Mouse (Mus musculus) midbrain, embryonic 11.5 days (tissue): ENCODE results near the gene Ldb2. TPM values are rescaled to one million over a fixed set of nuclear protein-coding genes. Genes with fewer than 3 reads are reported as not detected.

ENCODE experiments used
- ATAC-seq: fragments of 200-750 bp; cut with Nextera tagmentation; 2 replicates; pipeline ENCODE4 v1.8.0; 2017; ENCODE audit warnings: moderate TSS enrichment, moderate library complexity; ENCODE audit not compliant: low FRiP score
- DNase-seq: peaks from one replicate; pipeline ENCODE4 v3.0.0; 2015; ENCODE audit warnings: low spot score; ENCODE audit errors: missing footprints
- H3K27ac ChIP-seq: fragments of 300-500 bp; sonication (generic); 2 replicates; pipeline ENCODE4 v1.5.1; 2014; ENCODE audit warnings: low read depth, low read length
- H3K27me3 ChIP-seq: fragments of 300-500 bp; sonication (generic); 2 replicates; pipeline ENCODE4 v1.6.1; 2014; ENCODE audit warnings: mild to moderate bottlenecking, low read length, moderate library complexity, mixed read lengths; ENCODE audit not compliant: control insufficient read depth, insufficient read depth
- H3K36me3 ChIP-seq: fragments of 300-500 bp; sonication (generic); 2 replicates; pipeline ENCODE4 v1.6.1; 2014; ENCODE audit warnings: mild to moderate bottlenecking, low read length, moderate library complexity, mixed read lengths; ENCODE audit not compliant: control insufficient read depth, insufficient read depth
- H3K4me1 ChIP-seq: fragments of 300-500 bp; sonication (generic); 2 replicates; pipeline ENCODE4 v1.6.1; 2014; ENCODE audit warnings: low read length; ENCODE audit not compliant: control insufficient read depth, insufficient read depth
- H3K4me2 ChIP-seq: fragments of 300-500 bp; sonication (generic); 2 replicates; pipeline ENCODE4 v1.6.1; 2014; ENCODE audit warnings: mild to moderate bottlenecking, moderate library complexity
- H3K4me3 ChIP-seq: fragments of 300-500 bp; sonication (generic); 2 replicates; pipeline ENCODE4 v1.5.1; 2014; ENCODE audit warnings: low read depth, low read length
- H3K9ac ChIP-seq: fragments of 300-500 bp; sonication (generic); 2 replicates; pipeline ENCODE4 v1.6.1; 2014; ENCODE audit warnings: low read length
- H3K9me3 ChIP-seq: fragments of 300-500 bp; sonication (generic); 2 replicates; pipeline ENCODE4 v1.6.1; 2016; ENCODE audit warnings: low read length; ENCODE audit not compliant: control insufficient read depth
- WGBS: fragments of 180-500 bp; shearing (Covaris S2); extraction: QIAGEN DNeasy Blood & Tissue Kit; methylation state at CpG from one replicate; pipeline ENCODE4 v1.1.7; 2014; 5-methylcytosine and 5-hydroxymethylcytosine counted together
- polyA plus RNA-seq: library from polyadenylated mRNA; unstranded; fragments of >200 nt; fragmentation: Nextera tagmentation; extraction: Ambion mirVana; gene quantifications from 2 replicates; pipeline ENCODE4 v1.2.1, GENCODE M21; 2014

Ldb2 gene
- polyA plus RNA-seq, 1 experiment from 2014 or later = 15.6 TPM

GRCm38 (mm10) chr5:44505221-44505620 is 294.3 kb downstream of the Ldb2 start:
- Histone ChIP-seq H3K27me3 (no peaks in the 10 kb centered on the region), H3K4me1 (no peaks in the 10 kb centered on the region), H3K9me3 (no peaks in the 10 kb centered on the region), H3K4me3 (no peak overlapping the region), H3K36me3 (no peaks in the 10 kb centered on the region), H3K27ac (no peak overlapping the region), H3K9ac (no peak overlapping the region), H3K4me2 (no peak overlapping the region)
- 95% methylated on average over 5 of the region's 5 CpGs for WGBS
- DNase-seq = no peak
- ATAC-seq = no peak

DNA sequence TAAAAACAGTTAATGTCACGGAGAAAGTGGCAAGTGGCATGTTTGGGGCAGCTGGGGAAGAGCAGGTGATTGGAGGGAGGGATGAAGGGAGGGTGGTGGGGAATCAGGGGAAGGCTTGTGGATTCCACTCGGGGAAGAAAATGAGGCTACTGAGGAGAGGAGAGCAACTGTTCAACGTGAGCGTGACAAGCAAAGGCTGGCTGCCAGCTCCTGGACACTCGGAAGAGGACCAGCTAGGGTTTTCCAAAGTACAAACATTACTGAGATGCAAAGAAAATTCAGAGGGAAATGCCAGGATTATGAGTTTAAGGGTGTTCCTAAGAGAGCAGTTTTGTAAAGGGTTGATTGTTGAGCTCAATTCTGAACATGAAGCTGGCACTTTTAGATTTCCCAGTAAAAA is 294.7 kb downstream of the Ldb2 start:
- Histone ChIP-seq H3K9ac (no peak overlapping the region), H3K4me3 (no peak overlapping the region), H3K4me2 (no peak overlapping the region), H3K27me3 (no peaks in the 10 kb centered on the region), H3K9me3 (no peaks in the 10 kb centered on the region), H3K36me3 (no peaks in the 10 kb centered on the region), H3K4me1 (no peaks in the 10 kb centered on the region), H3K27ac (no peak overlapping the region)
- no peak for DNase-seq
- WGBS = 86% methylated on average over 5 of the region's 5 CpGs
- no peak for ATAC-seq

GRCm38 (mm10) chr5:44498229-44498628 is 301.3 kb downstream of the Ldb2 start:
- DNase-seq (no peak), ATAC-seq (no peak)
- no peaks in the 10 kb centered on the region for H3K36me3 ChIP-seq
- H3K27me3 ChIP-seq = no peaks in the 10 kb centered on the region
- H3K9ac ChIP-seq = no peak overlapping the region
- H3K4me3 ChIP-seq = no peak overlapping the region
- no peak overlapping the region for H3K27ac ChIP-seq
- no peaks in the 10 kb centered on the region for H3K9me3 ChIP-seq
- no peaks in the 10 kb centered on the region for H3K4me1 ChIP-seq
- 88% methylated on average over 1 of the region's 1 CpGs for WGBS
- H3K4me2 ChIP-seq = no peak overlapping the region

GRCm38 (mm10) chr5:44496854-44497253 is 302.6 kb downstream of the Ldb2 start:
- ATAC-seq = no peak
- no peak for DNase-seq
- H3K4me3 ChIP-seq = no peak overlapping the region
- no peaks in the 10 kb centered on the region for H3K4me1 ChIP-seq
- no peak overlapping the region for H3K4me2 ChIP-seq
- no peaks in the 10 kb centered on the region for H3K27me3 ChIP-seq
- no peaks in the 10 kb centered on the region for H3K36me3 ChIP-seq
- 71% methylated on average over 3 of the region's 3 CpGs for WGBS
- H3K9me3 ChIP-seq = no peaks in the 10 kb centered on the region
- H3K9ac ChIP-seq = no peak overlapping the region
- no peak overlapping the region for H3K27ac ChIP-seq

- ATAC-seq = no peak
- no peaks in the 10 kb centered on the region for H3K4me1 ChIP-seq
Observed at GRCm38 (mm10) chr5:44495092-44495491, 304.4 kb downstream of the Ldb2 start.

DNA sequence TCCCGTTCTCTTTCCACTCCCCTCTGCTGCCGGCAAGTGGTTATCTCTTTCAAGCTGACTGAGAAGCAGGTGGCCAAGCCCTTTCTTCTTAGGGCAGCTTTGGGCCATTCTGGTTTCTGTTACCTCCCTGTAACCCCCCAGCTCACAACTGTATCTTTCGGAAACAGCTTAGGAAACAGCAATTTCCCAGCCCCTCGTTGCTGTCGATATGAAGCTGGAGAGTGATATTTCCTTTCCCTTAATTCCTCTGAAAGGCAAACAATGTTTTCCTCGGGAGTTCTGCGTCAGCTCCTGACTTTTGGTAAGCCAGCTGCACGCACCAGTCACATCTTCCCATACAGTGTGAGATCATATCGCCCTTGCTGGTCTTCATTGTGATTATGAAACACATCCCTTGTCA is 305.3 kb downstream of the Ldb2 start:
- Histone ChIP-seq H3K4me1 (no peaks in the 10 kb centered on the region), H3K4me3 (no peak overlapping the region), H3K9ac (no peak overlapping the region), H3K27ac (no peak overlapping the region), H3K36me3 (no peaks in the 10 kb centered on the region), H3K9me3 (no peaks in the 10 kb centered on the region), H3K4me2 (no peak overlapping the region), H3K27me3 (no peaks in the 10 kb centered on the region)
- 71% methylated on average over 9 of the region's 9 CpGs for WGBS
- ATAC-seq (no peak), DNase-seq (no peak)

More at GRCm38 (mm10) chr5:44495092-44495491, 304.4 kb downstream of the Ldb2 start:
- H3K4me3 ChIP-seq = no peak overlapping the region
- no peaks in the 10 kb centered on the region for H3K9me3 ChIP-seq
- H3K9ac ChIP-seq = no peak overlapping the region
- WGBS = 92% methylated on average over 4 of the region's 4 CpGs
- DNase-seq = no peak
- H3K27ac ChIP-seq = no peak overlapping the region
- no peaks in the 10 kb centered on the region for H3K27me3 ChIP-seq
- H3K4me2 ChIP-seq = no peak overlapping the region
- no peaks in the 10 kb centered on the region for H3K36me3 ChIP-seq

DNA sequence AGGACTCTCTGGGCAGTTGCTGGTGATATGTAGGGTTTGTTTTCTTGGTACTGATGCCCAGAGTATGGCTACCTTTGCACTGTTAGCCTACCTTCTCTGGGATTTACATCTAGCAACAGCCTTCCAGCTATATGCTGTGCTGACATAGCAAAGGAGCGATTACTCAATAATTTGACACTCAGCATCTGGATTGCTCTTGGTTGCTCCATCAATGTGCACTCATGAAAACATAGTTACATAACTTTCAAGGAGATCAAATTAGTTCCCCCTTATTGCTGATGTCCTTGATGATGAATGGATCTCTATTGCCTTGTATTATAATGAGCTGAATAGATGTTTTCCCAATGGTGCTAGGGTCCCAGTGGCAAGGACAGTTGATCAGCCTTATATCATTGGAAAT is 308.0 kb downstream of the Ldb2 start:
- no peak overlapping the region for H3K4me2 ChIP-seq
- no peak overlapping the region for H3K4me3 ChIP-seq
- H3K9me3 ChIP-seq = no peaks in the 10 kb centered on the region
- no peak for DNase-seq
- ATAC-seq = no peak
- WGBS = 100% methylated on average over 1 of the region's 1 CpGs
- H3K27ac ChIP-seq = no peak overlapping the region
- H3K4me1 ChIP-seq = no peaks in the 10 kb centered on the region
- H3K27me3 ChIP-seq = no peaks in the 10 kb centered on the region
- no peaks in the 10 kb centered on the region for H3K36me3 ChIP-seq
- H3K9ac ChIP-seq = no peak overlapping the region

- Histone ChIP-seq H3K27me3 (no peaks in the 10 kb centered on the region), H3K36me3 (no peaks in the 10 kb centered on the region), H3K27ac (no peak overlapping the region), H3K9me3 (no peaks in the 10 kb centered on the region), H3K4me3 (no peak overlapping the region), H3K9ac (no peak overlapping the region), H3K4me2 (no peak overlapping the region), H3K4me1 (no peaks in the 10 kb centered on the region)
- ATAC-seq = no peak
- DNase-seq = no peak
- WGBS = 91% methylated on average over 6 of the region's 6 CpGs
Observed at GRCm38 (mm10) chr5:44490462-44490861, 309.0 kb downstream of the Ldb2 start.

DNA sequence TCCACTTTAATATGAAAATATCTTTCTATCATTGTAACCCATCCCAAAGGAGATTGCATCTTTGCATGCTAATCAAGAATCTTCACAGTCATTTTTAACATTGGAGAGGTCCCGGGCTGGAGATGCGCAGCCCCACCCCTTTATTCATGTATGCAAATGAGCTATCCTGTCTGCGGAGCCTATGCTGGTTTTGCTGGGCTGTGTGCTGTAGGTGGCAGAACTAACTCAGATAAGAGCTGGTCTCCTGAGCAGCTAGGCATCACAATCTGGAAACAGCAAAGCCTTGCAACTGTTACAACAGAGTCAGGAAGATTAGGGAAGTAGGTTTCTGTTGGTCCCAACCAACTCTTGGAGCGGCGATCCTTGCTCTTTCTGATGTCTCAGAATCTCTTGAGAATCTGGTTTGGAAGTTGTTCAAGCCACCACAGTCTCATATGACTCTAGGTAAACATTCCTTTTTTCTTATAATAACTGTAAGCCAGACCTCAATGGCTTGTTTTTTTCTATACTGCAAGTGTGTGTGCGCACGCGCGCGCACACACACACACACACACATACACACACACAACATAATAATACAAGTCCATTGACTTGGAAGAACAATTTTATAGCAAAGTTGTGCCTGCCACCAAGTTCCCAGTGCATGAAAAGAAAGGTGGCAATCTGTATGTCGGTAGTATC is 315.9 kb downstream of the Ldb2 start:
- 69% methylated on average over 11 of the region's 11 CpGs for WGBS
- no peaks in the 10 kb centered on the region for H3K9me3 ChIP-seq
- no peak overlapping the region for H3K27ac ChIP-seq
- H3K27me3 ChIP-seq = no peaks in the 10 kb centered on the region
- DNase-seq (peak; percentile 75), ATAC-seq (peak; percentile 94)
- no peak overlapping the region for H3K4me2 ChIP-seq
- H3K9ac ChIP-seq = no peak overlapping the region
- no peaks in the 10 kb centered on the region for H3K4me1 ChIP-seq
- no peaks in the 10 kb centered on the region for H3K36me3 ChIP-seq
- no peak overlapping the region for H3K4me3 ChIP-seq
